Mouse (Mus musculus) layer of hippocampus, adult 2 months (tissue): Measurements from ENCODE around the gene Zfp740. TPM values are rescaled to one million over a fixed set of nuclear protein-coding genes. Genes with fewer than 3 reads are reported as not detected.

Experiments used
- DNase-seq, 2 experiments: peaks; one replicate each; pipeline ENCODE4 v3.0.0; 2022; ENCODE audit warnings: low spot score in 2 of 2
- H3K27ac ChIP-seq: fragments of 200-600 bp; 2 replicates; pipeline ENCODE4 v1.8.1; 2022
- H3K4me3 ChIP-seq: fragments of 200-600 bp; 2 replicates; pipeline ENCODE4 v1.8.1; 2022; ENCODE audit warnings: mild to moderate bottlenecking
- CTCF ChIP-seq: fragments of 200-600 bp; conservative IDR thresholded peaks from 2 replicates; pipeline ENCODE4 v1.8.1; 2022; ENCODE audit warnings: antibody characterized with exemption, mild to moderate bottlenecking, moderate library complexity
- total RNA-seq, 2 experiments: library from RNA; stranded (reverse); gene quantifications; 2 replicates each; pipeline ENCODE4 v1.2.3; 2021

The Zfp740 gene
- total RNA-seq, 2 experiments from 2014 or later: 68.3 to 76.5 TPM

DNA sequence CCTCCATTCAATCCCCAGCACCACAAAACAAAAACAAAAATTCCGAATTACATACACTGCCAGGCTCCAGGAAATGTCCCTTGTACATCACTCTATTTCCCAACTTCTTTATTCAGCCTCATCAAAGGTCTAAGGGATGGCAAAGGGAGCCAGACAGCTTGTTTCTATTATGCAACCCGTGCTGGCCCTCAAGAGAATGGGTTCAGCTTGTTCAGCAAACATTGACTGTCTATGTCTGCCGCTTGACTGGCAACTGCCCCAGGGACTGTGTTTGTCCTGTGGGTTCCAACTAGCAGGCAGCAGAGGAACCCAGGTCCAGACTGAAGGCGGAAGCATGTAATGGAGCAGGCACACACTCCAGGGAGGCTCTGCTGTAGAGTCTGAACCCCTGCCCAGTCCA, 4.2 kb upstream of the Zfp740 start:
- H3K27ac ChIP-seq: no peak overlapping the region
- no peak for TF ChIP-seq CTCF
- no peak overlapping the region for H3K4me3 ChIP-seq
- DNase-seq: no peak

GRCm38 (mm10) chr15:102203835-102204381, 859 bp downstream of the Zfp740 start:
- Histone ChIP-seq H3K4me3 (peak overlapping the region; percentile 82), H3K27ac (peak overlapping the region; percentile 99)
- peak; percentile 53 to 65 for DNase-seq
- TF ChIP-seq CTCF: no peak; the same call in 1 of the 2 replicates

DNA sequence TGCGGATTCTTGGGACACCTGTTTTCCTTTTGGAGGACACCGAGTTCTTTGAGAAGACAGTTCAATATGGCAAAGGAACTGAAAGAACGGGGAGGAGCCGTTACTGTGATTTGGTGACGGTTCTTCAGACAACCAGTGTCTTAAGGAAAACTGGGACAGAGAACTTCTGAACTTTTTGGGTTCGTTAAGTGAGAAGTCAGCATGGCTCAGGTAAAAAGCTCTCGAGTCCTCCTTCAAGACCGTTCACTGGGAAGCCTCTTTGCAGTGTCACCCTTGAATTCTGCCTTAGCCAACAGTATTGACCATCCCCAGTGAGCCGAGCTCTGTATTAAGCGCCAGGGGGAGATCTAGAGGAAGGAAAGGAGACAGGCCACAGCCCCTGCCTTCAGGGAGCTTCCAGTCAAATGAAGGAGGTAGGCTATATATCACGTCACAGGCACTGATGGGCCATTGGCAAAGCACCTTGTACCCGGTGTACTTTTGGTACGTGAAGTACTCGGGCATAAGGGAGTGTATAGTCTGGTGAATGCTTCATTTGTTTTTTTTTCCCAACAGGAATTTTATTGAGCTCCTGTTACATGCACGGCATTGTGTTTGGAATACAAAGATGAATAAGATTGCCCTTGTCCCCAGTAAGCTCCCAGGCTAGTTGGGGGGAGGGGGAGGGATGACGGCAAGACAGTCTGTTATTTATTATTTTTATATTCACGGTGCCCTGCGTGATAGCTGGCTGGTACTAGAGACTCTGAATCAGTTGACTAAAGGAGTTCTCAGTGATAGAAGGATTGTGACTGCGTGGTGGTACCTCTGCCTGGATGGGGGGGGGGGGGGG, 1.8 kb downstream of the Zfp740 start, which contains the start of gene Csad:
TSS of gene Csad (minus strand) at position 51 of the 832 bp plus-strand sequence.
- no peak for DNase-seq
- TF ChIP-seq CTCF: 0 out of 2 replicates have a peak, but pooled peaks have one; percentile 10
- Histone ChIP-seq H3K4me3 (peak within 1 kb of the TSS; percentile 82), H3K27ac (peak within 1 kb of the TSS; percentile 99)

GRCm38 (mm10) chr15:102205779-102206178, 2.7 kb downstream of the Zfp740 start:
- Histone ChIP-seq H3K27ac (peak overlapping the region; percentile 95; the same call in 1 of the 2 replicates), H3K4me3 (peak overlapping the region; percentile 82)
- TF ChIP-seq CTCF: no peak
- DNase-seq: peak in 1 of 2 experiments; percentile 32

- no peak for TF ChIP-seq CTCF
- no peak for DNase-seq
- no peak overlapping the region for H3K4me3 ChIP-seq
- peak overlapping the region; percentile 23; the same call in 1 of the 2 replicates for H3K27ac ChIP-seq
These were observed 4.3 kb downstream of the Zfp740 start for GRCm38 (mm10) chr15:102207351-102207750.

- Histone ChIP-seq H3K4me3 (no peak overlapping the region), H3K27ac (no peak overlapping the region)
- no peak for DNase-seq
- no peak for TF ChIP-seq CTCF
These were observed 5.1 kb downstream of the Zfp740 start for GRCm38 (mm10) chr15:102208092-102208561.

DNA sequence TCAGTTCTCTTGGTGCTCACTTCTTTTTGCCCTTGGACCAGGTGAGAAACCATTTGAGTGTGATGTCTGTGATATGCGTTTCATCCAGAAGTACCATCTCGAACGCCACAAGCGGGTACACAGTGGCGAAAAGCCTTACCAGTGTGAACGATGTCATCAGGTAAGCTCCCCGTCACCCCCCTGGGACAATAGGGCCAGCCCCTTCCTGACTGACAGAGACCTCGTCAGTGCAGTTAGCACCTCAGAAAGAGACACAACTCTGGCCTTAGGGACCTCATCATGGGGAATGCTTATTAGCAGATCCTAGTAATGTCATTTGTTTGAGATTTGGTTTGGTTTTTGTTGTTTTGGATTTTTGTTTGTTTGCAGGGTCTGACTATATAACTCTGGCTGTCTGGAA, 6.1 kb downstream of the Zfp740 start:
- no peak overlapping the region for H3K4me3 ChIP-seq
- H3K27ac ChIP-seq: no peak overlapping the region
- DNase-seq: no peak
- no peak for TF ChIP-seq CTCF

DNA sequence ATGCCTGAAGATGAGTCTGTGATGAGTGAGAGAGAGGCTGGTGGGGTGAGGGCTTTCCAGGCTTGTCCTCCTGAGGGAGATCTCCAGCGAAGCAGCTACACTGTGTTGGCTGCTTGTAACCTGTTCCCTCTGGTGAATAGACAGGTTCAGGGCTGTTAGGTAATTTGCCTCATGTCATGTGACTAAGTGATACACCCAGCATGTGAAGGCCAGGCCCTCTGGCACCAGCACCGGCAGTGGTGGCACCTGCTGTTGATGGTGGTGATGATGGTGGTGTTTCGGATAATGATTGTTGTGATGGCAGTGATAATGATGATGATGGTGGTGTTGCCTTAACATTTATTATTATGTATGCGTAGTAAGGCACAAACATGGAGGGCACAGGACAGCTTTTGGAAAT, 7.8 kb downstream of the Zfp740 start:
- no peak for DNase-seq
- Histone ChIP-seq H3K4me3 (no peak overlapping the region), H3K27ac (no peak overlapping the region)
- no peak for TF ChIP-seq CTCF

DNA sequence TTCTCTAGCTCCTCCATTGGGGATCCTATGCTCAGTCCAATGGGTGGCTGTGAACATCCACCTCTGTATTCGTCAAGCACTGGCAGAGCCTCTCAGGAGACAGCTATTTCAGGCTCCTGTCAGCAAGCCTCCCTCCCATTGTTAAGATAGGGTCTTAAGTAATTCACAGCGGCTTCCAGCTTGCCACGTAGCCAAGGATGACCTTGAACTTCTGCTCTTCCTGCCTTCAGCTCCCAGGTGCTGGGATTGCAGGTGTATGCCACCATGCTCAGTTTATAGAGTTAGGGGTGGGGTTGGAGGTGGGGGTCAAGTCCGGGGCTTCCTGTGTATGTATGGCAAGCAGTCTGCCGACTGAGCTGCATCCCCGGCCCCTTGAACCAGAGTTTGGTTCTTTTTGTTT, 8.8 kb downstream of the Zfp740 start:
- no peak overlapping the region for H3K4me3 ChIP-seq
- H3K27ac ChIP-seq: no peak overlapping the region
- DNase-seq: no peak
- no peak for TF ChIP-seq CTCF

- TF ChIP-seq CTCF: no peak
- Histone ChIP-seq H3K27ac (no peak overlapping the region), H3K4me3 (no peak overlapping the region)
- DNase-seq: no peak
These were observed 11.1 kb downstream of the Zfp740 start for GRCm38 (mm10) chr15:102214132-102214531.

- no peak for TF ChIP-seq CTCF
- no peak for DNase-seq
- Histone ChIP-seq H3K27ac (no peak overlapping the region), H3K4me3 (no peak overlapping the region)
These were observed 12.6 kb downstream of the Zfp740 start for GRCm38 (mm10) chr15:102215624-102216023.

DNA sequence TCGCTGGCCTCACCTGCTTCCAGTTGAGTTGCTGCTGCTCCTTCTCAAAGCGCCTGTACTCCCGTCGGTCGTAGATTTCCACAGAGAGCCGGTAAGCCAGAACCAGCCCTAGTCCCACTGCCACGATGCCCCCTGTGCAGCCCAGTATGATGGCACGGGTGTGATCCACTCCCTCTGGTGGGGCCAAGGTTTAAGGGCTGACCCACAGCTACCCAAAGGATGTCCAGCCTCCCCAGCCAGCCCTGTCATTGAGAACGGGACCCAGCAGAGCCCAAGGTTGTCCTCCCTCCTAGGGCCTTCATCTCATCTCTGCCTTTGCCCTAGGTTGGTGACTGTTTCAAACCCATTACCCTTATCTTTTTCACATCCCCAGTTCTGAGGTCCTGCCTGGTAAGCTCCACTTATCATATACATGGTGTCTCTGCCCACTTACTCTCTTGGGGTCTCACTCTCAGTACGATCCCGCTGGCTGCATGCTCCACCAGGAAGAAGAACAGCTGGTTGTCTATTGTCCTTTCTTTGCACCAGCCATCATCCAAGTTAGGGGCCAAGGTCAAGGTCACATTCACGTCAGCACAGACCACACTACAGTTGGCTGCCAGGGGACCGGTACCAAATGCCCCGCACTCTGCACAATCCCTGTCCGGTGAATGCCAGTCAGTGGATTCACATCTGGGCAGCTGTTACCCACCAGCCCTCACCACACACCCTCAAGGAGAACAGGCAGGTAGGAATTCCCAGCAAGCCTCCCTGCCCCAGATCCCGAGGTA, 13.6 kb downstream of the Zfp740 start:
- Histone ChIP-seq H3K27ac (no peak overlapping the region), H3K4me3 (no peak overlapping the region)
- no peak for DNase-seq
- no peak for TF ChIP-seq CTCF

DNA sequence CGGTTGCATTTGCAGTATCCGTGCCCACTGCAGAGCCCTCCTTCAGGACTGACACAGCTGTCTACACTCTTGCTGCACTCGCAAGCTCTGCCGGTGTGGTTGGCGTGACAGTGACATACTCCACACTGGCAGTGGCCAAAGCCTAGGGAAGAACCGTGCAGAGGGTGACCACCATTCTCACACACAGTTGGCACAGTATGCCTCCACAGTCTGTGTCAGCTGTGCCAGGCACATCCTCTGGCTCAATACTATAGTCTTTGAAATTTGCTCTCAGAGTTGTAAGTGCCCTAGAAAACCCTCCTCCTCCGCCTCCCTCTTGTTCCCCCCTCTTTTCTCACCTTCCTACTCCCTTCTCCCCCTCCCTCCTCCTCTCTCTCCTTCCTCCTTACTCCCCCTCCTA, 14.3 kb downstream of the Zfp740 start:
- Histone ChIP-seq H3K4me3 (no peak overlapping the region), H3K27ac (no peak overlapping the region)
- DNase-seq: no peak
- TF ChIP-seq CTCF: no peak
